Mouse (Mus musculus) hindbrain, embryonic 11.5 days (tissue): ENCODE measurements around the gene Cep350. TPM values are rescaled to one million over a fixed set of nuclear protein-coding genes. Genes with fewer than 3 reads are reported as not detected.
"Not testable (repeated sequence)": the region's sequence is repeated elsewhere in the genome, so short reads cannot be mapped to it uniquely, and the experiment has no call there.

Experiments
- ATAC-seq: fragments of 200-750 bp; cut with Nextera tagmentation; 2 replicates; pipeline ENCODE4 v1.8.0; 2017; ENCODE audit warnings: mild to moderate bottlenecking, moderate TSS enrichment, moderate library complexity; ENCODE audit not compliant: low FRiP score
- DNase-seq: peaks from one replicate; pipeline ENCODE4 v3.0.0-alpha.2; 2015; ENCODE audit warnings: low spot score
- H3K27ac ChIP-seq: fragments of 300-500 bp; sonication (generic); 2 replicates; pipeline ENCODE4 v1.5.1; 2014; ENCODE audit warnings: mild to moderate bottlenecking, low read depth, low read length
- H3K27me3 ChIP-seq: fragments of 300-500 bp; sonication (generic); 2 replicates; pipeline ENCODE4 v1.6.1; 2014; ENCODE audit warnings: mild to moderate bottlenecking, low read length, moderate library complexity, mixed read lengths; ENCODE audit not compliant: control insufficient read depth, insufficient read depth
- H3K36me3 ChIP-seq: fragments of 300-500 bp; sonication (generic); 2 replicates; pipeline ENCODE4 v1.6.1; 2014; ENCODE audit warnings: mild to moderate bottlenecking, low read length, moderate library complexity, mixed read lengths; ENCODE audit not compliant: control insufficient read depth, insufficient read depth
- H3K4me1 ChIP-seq: fragments of 300-500 bp; sonication (generic); replicated peaks from 2 replicates; pipeline ENCODE4 v1.6.1; 2014; ENCODE audit warnings: low read length, mixed read lengths; ENCODE audit not compliant: control insufficient read depth, insufficient read depth
- H3K4me2 ChIP-seq: fragments of 300-500 bp; sonication (generic); replicated peaks from 2 replicates; pipeline ENCODE4 v1.6.1; 2014; ENCODE audit warnings: mild to moderate bottlenecking, low read depth, low read length
- H3K4me3 ChIP-seq: fragments of 300-500 bp; sonication (generic); 2 replicates; pipeline ENCODE4 v1.5.1; 2014; ENCODE audit warnings: low read depth, low read length
- H3K9ac ChIP-seq: fragments of 300-500 bp; sonication (generic); 2 replicates; pipeline ENCODE4 v1.6.1; 2014; ENCODE audit warnings: low read depth, low read length
- H3K9me3 ChIP-seq: fragments of 300-500 bp; sonication (generic); 2 replicates; pipeline ENCODE4 v1.6.1; 2016; ENCODE audit warnings: low read length; ENCODE audit not compliant: control insufficient read depth
- WGBS: fragments of 180-500 bp; shearing (Covaris S2); extraction: QIAGEN DNeasy Blood & Tissue Kit; methylation state at CpG from one replicate; pipeline ENCODE4 v1.1.7; 2014; 5-methylcytosine and 5-hydroxymethylcytosine counted together
- polyA plus RNA-seq: library from polyadenylated mRNA; unstranded; fragments of >200 nt; fragmentation: Nextera tagmentation; extraction: Ambion mirVana; gene quantifications from 2 replicates; pipeline ENCODE4 v1.2.1, GENCODE M21; 2014

Gene Cep350
- polyA plus RNA-seq, 1 experiment from 2014 or later: 17.5 TPM

DNA sequence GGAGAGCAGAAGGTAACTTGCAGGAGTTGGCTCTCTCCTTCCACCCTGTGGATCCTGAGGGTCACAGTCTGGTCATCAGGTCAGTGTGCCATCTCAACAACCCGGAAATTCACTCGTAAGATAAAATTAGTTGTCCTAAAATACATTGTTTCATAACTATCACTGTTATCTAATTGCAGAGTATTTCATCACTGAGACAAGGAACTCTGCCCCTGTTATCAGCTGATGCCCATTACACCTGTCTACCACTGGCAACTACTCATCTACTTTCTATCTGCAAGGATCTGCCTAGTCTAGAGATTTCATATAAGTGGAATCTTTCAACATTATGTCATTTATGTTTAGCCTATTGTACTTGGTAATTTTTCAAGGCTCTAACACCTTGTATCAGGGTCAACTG is 28.7 kb downstream of the Cep350 start:
- Histone ChIP-seq H3K27me3 (no peaks in the 10 kb centered on the region), H3K4me2 (no peak overlapping the region), H3K9ac (no peak overlapping the region), H3K36me3 (peaks cover 3% of the 10 kb centered on the region; the same call in 1 of the 2 replicates), H3K27ac (no peak overlapping the region), H3K9me3 (no peaks in the 10 kb centered on the region), H3K4me1 (no peaks in the 10 kb centered on the region), H3K4me3 (no peak overlapping the region)
- ATAC-seq (no peak), DNase-seq (no peak)
- WGBS: 93% methylated on average over 2 of the region's 2 CpGs

DNA sequence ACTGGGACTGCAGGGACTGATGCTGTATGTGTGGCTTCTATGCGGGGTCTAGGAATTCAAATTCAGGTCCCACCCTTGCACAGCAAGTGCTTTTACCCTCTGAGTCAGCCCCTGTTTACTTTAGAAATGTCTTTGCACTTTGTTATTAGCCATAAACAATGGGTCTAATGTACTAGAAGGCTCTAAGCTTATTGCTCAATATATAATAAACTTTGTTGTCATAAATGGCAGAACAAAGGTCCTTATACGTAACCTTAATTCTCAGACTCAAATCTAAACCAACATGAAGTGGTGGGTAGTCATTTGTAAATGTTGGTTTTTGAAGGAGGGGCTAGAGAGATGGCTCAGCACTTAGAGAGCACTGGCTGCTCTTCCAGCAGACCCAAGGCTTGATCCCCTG is 35.6 kb downstream of the Cep350 start:
- no peak for ATAC-seq
- Histone ChIP-seq H3K27ac (no peak overlapping the region), H3K27me3 (no peaks in the 10 kb centered on the region), H3K9me3 (no peaks in the 10 kb centered on the region), H3K4me2 (no peak overlapping the region), H3K36me3 (peaks cover 3% of the 10 kb centered on the region; the same call in 1 of the 2 replicates), H3K9ac (no peak overlapping the region), H3K4me3 (no peak overlapping the region), H3K4me1 (no peaks in the 10 kb centered on the region)
- 98% methylated on average over 2 of the region's 2 CpGs for WGBS
- DNase-seq: no peak

DNA sequence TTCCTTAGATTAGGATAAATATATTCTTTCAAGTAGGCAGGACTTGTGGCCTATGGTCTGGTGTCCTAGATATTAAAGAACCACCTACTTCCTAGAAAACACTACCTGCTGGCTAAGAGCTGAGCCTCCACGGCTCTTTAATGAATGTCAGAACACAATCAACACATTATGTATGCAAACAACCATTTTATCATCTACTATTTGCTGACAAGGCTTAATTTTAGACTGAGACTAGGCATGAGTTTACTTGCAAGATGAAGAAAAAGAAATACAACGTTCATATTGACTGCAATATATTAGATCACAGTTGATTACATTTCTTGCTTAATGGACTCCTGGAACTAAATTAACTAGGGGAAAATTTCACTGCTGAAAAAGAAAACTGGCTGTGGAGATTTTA is 38.4 kb downstream of the Cep350 start:
- no peak for ATAC-seq

DNA sequence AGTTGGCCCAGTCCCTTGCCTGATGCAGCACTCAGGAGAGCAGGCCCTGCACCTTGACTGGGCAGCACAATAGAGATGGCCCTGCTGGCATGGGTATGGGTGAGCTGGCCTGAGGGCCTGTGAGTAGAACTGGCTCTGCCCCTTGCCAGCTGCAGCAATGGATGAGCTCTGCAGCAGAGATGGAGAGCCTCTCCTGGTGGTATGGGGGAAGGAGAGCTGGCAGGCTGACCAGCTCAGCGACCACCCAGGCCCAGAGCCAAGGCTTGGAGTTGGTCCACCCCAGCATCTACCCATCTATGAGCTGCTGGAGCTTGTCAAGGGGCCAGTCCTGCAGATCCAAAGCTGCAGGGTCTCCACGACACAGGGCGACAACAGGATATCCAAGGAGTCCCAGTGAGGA is 69.5 kb downstream of the Cep350 start:
- 86% methylated on average over 3 of the region's 3 CpGs for WGBS
- no peak overlapping the region for H3K4me2 ChIP-seq
- H3K4me3 ChIP-seq: no peak overlapping the region
- no peak overlapping the region for H3K9ac ChIP-seq
- H3K36me3 ChIP-seq: 0 out of 2 replicates have a peak, but pooled peaks cover 5% of the 10 kb centered on the region
- H3K9me3 ChIP-seq: no peaks in the 10 kb centered on the region
- no peaks in the 10 kb centered on the region for H3K27me3 ChIP-seq
- H3K4me1 ChIP-seq: no peaks in the 10 kb centered on the region
- no peak overlapping the region for H3K27ac ChIP-seq
- no peak for DNase-seq
- no peak for ATAC-seq

More for the DNA sequence above, 38.4 kb downstream of the Cep350 start:
- Histone ChIP-seq H3K4me2 (no peak overlapping the region), H3K9me3 (no peaks in the 10 kb centered on the region), H3K27me3 (no peaks in the 10 kb centered on the region), H3K4me3 (no peak overlapping the region), H3K27ac (no peak overlapping the region), H3K9ac (no peak overlapping the region), H3K36me3 (peaks cover 3% of the 10 kb centered on the region; the same call in 1 of the 2 replicates), H3K4me1 (no peaks in the 10 kb centered on the region)
- DNase-seq: no peak
- 92% methylated on average over 2 of the region's 2 CpGs for WGBS

DNA sequence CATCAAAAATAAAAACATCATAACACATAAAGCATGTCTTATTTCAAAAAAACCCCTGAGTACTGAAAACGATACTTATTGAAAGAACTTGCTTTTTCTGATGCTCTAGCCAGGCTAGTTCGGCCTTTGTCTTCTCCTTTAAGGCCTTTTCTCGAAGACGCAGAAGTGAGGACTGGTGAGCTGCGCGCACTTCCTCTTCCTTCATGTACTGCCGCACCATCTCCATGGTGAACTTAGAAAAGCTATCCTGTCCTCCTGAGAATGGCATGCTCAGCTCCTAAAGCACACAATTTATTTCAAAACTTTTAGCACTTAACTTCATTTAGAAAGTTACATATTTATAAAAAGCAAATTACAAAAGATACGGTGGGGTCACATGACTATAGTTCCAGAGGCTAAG is 71.7 kb downstream of the Cep350 start:
- Histone ChIP-seq H3K36me3 (0 out of 2 replicates have a peak, but pooled peaks cover 5% of the 10 kb centered on the region), H3K9me3 (no peaks in the 10 kb centered on the region), H3K4me1 (no peaks in the 10 kb centered on the region), H3K27me3 (no peaks in the 10 kb centered on the region), H3K9ac (no peak overlapping the region), H3K4me3 (no peak overlapping the region), H3K27ac (no peak overlapping the region), H3K4me2 (no peak overlapping the region)
- no peak for DNase-seq
- WGBS: 96% methylated on average over 8 of the region's 8 CpGs
- ATAC-seq: no peak

DNA sequence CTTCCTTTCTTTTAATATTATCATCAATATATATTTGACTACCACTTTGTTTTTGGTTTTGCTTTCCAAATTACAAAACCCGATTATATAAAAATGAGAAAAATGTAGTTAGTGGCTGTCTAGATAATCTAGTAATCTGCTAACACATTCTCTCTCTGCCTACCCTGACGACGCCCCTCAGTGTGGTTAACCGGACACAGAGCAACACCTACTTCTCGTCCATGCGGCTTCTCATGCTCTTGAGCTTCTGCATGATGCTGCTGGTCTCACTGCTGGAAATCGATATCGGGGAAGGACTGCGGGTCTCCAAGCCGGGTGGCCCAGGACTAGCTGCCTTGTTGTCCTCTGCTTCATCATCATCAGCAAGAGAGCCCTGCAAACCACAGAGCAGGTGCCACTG is 78.7 kb downstream of the Cep350 start:
- DNase-seq (no peak), ATAC-seq (no peak)
- Histone ChIP-seq H3K27me3 (no peaks in the 10 kb centered on the region), H3K4me3 (no peak overlapping the region), H3K4me2 (no peak overlapping the region), H3K27ac (no peak overlapping the region), H3K9me3 (no peaks in the 10 kb centered on the region), H3K9ac (no peak overlapping the region), H3K4me1 (no peaks in the 10 kb centered on the region), H3K36me3 (0 out of 2 replicates have a peak, but pooled peaks cover 9% of the 10 kb centered on the region)
- 95% methylated on average over 10 of the region's 10 CpGs for WGBS

DNA sequence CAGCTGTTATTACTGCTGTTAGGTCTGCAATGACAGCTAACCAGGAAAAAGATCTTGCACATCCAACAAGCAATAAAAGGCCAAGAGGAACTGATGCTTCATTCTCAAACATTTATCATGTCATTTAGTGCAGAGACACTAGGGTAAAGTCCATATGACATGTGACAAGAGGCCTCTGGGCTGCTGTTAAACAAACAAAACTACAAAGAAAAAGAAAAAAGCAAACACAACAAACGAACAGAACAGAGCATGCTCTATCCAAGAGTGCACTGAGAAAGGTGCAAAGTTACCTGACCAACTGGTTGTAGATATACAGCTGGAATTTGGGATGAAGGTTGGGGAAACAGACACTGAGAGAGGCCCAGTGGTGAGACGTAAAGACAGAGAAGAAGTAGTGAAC is 86.2 kb downstream of the Cep350 start:
- Histone ChIP-seq H3K4me2 (no peak overlapping the region), H3K9ac (no peak overlapping the region), H3K4me1 (no peaks in the 10 kb centered on the region), H3K4me3 (no peak overlapping the region), H3K27me3 (no peaks in the 10 kb centered on the region), H3K9me3 (no peaks in the 10 kb centered on the region), H3K27ac (no peak overlapping the region), H3K36me3 (0 out of 2 replicates have a peak, but pooled peaks cover 9% of the 10 kb centered on the region)
- DNase-seq (no peak), ATAC-seq (no peak)
- 87% methylated on average over 2 of the region's 2 CpGs for WGBS

DNA sequence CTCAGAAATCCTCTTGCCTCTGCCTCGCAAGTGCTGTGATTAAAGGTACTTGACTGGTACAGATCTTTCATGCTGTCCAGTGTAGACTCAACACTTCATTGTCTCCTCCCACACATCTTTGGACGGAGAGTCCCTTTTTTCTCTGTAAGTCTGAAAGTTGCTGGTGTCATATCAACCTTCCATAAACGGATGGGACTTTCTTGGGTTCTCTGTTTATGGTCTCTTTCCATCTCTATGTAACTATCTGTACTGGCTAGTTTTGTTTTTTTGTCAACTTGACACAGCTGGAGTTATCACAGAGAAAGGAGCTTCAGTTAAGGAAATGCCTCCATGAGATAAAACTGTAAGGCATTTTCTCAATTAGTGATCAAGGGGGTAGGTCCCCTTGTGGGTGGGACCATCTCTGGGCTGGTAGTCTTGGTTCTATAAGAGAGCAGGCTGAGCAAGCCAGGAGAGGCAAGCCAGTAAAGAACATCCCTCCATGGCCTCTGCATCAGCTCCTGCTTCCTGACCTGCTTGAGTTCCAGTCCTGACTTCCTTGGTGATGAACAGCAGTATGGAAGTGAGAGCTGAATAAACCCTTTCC is 90.3 kb downstream of the Cep350 start:
- H3K9me3 ChIP-seq, H3K4me1 ChIP-seq, H3K36me3 ChIP-seq, H3K4me2 ChIP-seq, H3K27me3 ChIP-seq, ATAC-seq, H3K27ac ChIP-seq, H3K4me3 ChIP-seq, H3K9ac ChIP-seq, DNase-seq: not testable (repeated sequence)
- 84% methylated on average over 3 of the region's 3 CpGs for WGBS

DNA sequence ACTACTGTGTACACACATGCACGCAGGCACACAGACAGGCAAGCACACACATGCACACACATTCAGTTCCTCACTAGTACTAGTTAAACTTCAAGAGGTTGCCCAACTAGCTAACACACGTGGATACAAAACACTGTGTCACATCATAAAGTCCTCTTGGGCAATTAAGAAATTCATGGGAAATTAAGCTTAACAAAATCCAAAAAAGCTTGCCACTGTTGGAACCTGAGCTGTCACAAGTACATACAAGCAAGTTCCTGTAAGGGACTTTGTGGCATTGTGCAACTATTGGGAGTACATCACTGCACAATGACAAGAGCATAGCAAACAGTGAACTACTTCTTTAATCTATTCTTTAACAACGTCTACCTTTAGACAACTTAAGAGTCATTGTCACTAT is 93.5 kb downstream of the Cep350 start:
- Histone ChIP-seq H3K4me1 (no peaks in the 10 kb centered on the region), H3K27me3 (no peaks in the 10 kb centered on the region), H3K4me3 (no peak overlapping the region), H3K9ac (no peak overlapping the region), H3K4me2 (no peak overlapping the region), H3K9me3 (no peaks in the 10 kb centered on the region), H3K27ac (no peak overlapping the region), H3K36me3 (0 out of 2 replicates have a peak, but pooled peaks cover 2% of the 10 kb centered on the region)
- no peak for DNase-seq
- ATAC-seq: no peak
- 87% methylated on average over 3 of the region's 3 CpGs for WGBS
